Mouse (Mus musculus) embryonic facial prominence, embryonic 10.5 days (tissue): ENCODE measurements around the gene Cdc42ep4. TPM values are rescaled to one million over a fixed set of nuclear protein-coding genes. Genes with fewer than 3 reads are reported as not detected.

Source experiments
- DNase-seq: peaks from one replicate; pipeline ENCODE4 v3.0.0-alpha.2; 2017; ENCODE audit warnings: low spot score
- H3K27ac ChIP-seq: fragments of 300-500 bp; sonication (generic); replicated peaks from 2 replicates; pipeline ENCODE4 v1.5.1; 2016; ENCODE audit warnings: mild to moderate bottlenecking
- H3K27me3 ChIP-seq: fragments of 300-500 bp; sonication (generic); replicated peaks from 2 replicates; pipeline ENCODE4 v1.6.1; 2016; ENCODE audit warnings: low read depth, mild to moderate bottlenecking; ENCODE audit not compliant: poor library complexity, severe bottlenecking
- H3K36me3 ChIP-seq: fragments of 300-500 bp; sonication (generic); replicated peaks from 2 replicates; pipeline ENCODE4 v1.6.1; 2016; ENCODE audit warnings: mild to moderate bottlenecking, moderate library complexity
- H3K4me1 ChIP-seq: fragments of 300-500 bp; sonication (generic); 2 replicates; pipeline ENCODE4 v1.6.1; 2016
- H3K4me3 ChIP-seq: fragments of 300-500 bp; sonication (generic); 2 replicates; pipeline ENCODE4 v1.5.1; 2016; ENCODE audit warnings: mild to moderate bottlenecking, moderate library complexity
- H3K9me3 ChIP-seq: fragments of 300-500 bp; sonication (generic); 2 replicates; pipeline ENCODE4 v1.6.1; 2016; ENCODE audit warnings: mild to moderate bottlenecking
- WGBS: fragments of 180-500 bp; shearing (Covaris S2); methylation state at CpG from one replicate; pipeline ENCODE4 v1.1.7; 2016; 5-methylcytosine and 5-hydroxymethylcytosine counted together
- polyA plus RNA-seq: library from polyadenylated mRNA; unstranded; fragments of >200 nt; fragmentation: Nextera tagmentation; extraction: Ambion mirVana; gene quantifications from 2 replicates; pipeline ENCODE4 v1.2.1, GENCODE M21; 2016

Cdc42ep4 gene
- polyA plus RNA-seq, 1 experiment from 2014 or later = 117 TPM

- no peaks in the 10 kb centered on the region for H3K27me3 ChIP-seq
- peak overlapping the region; percentile 40; the same call in 1 of the 2 replicates for H3K27ac ChIP-seq
- H3K36me3 ChIP-seq = peaks cover 77% of the 10 kb centered on the region
- 74% methylated on average over 4 of the region's 4 CpGs for WGBS
- H3K4me1 ChIP-seq = peaks cover 54% of the 10 kb centered on the region
- H3K4me3 ChIP-seq = no peak overlapping the region
- no peak for DNase-seq
- no peaks in the 10 kb centered on the region for H3K9me3 ChIP-seq
These were observed 26.2 kb downstream of the Cdc42ep4 start for GRCm38 (mm10) chr11:113725235-113726048.

- Histone ChIP-seq H3K36me3 (peaks cover 48% of the 10 kb centered on the region), H3K9me3 (no peaks in the 10 kb centered on the region), H3K4me1 (peaks cover 37% of the 10 kb centered on the region), H3K27me3 (0 out of 2 replicates have a peak, but pooled peaks cover 8% of the 10 kb centered on the region), H3K4me3 (no peak overlapping the region), H3K27ac (0 out of 2 replicates have a peak overlapping the region, but pooled peaks have one; percentile 30)
- whole genome bisulfite sequencing = 68% methylated on average over 14 of the region's 14 CpGs
- DNase-seq = no peak
These were observed 29.1 kb downstream of the Cdc42ep4 start for GRCm38 (mm10) chr11:113722405-113723090.

- DNase-seq = no peak
- Histone ChIP-seq H3K4me3 (no peak overlapping the region), H3K36me3 (peaks cover 2% of the 10 kb centered on the region; the same call in 1 of the 2 replicates), H3K9me3 (no peaks in the 10 kb centered on the region), H3K27ac (0 out of 2 replicates have a peak overlapping the region, but pooled peaks have one; percentile 3), H3K4me1 (peaks cover 22% of the 10 kb centered on the region), H3K27me3 (peaks cover 20% of the 10 kb centered on the region; the same call in 1 of the 2 replicates)
- WGBS = 62% methylated on average over 16 of the region's 16 CpGs
These were observed 33.8 kb downstream of the Cdc42ep4 start for GRCm38 (mm10) chr11:113717767-113718424.

- Histone ChIP-seq H3K9me3 (no peaks in the 10 kb centered on the region), H3K27ac (no peak overlapping the region), H3K36me3 (no peaks in the 10 kb centered on the region), H3K4me1 (peaks cover 26% of the 10 kb centered on the region), H3K4me3 (no peak overlapping the region), H3K27me3 (peaks cover 26% of the 10 kb centered on the region; the same call in 1 of the 2 replicates)
- 94% methylated on average over 2 of the region's 2 CpGs for WGBS
- DNase-seq = no peak
These were observed 35.5 kb downstream of the Cdc42ep4 start for GRCm38 (mm10) chr11:113716132-113716531.

GRCm38 (mm10) chr11:113715078-113715674 lies 36.5 kb downstream of the Cdc42ep4 start:
- H3K27ac ChIP-seq = no peak overlapping the region
- H3K36me3 ChIP-seq = no peaks in the 10 kb centered on the region
- peaks cover 26% of the 10 kb centered on the region; the same call in 1 of the 2 replicates for H3K27me3 ChIP-seq
- H3K9me3 ChIP-seq = no peaks in the 10 kb centered on the region
- no peak for DNase-seq
- no peak overlapping the region for H3K4me3 ChIP-seq
- 55% methylated on average over 7 of the region's 7 CpGs for WGBS
- H3K4me1 ChIP-seq = peaks cover 35% of the 10 kb centered on the region

- Histone ChIP-seq H3K4me1 (peaks cover 36% of the 10 kb centered on the region), H3K4me3 (peak overlapping the region; percentile 36; the same call in 1 of the 2 replicates), H3K36me3 (peaks cover 11% of the 10 kb centered on the region), H3K27me3 (peaks cover 40% of the 10 kb centered on the region), H3K9me3 (no peaks in the 10 kb centered on the region), H3K27ac (peak overlapping the region; percentile 87)
- WGBS = 29% methylated on average over 1 of the region's 1 CpGs
- DNase-seq = no peak
These were observed 40.6 kb downstream of the Cdc42ep4 start for GRCm38 (mm10) chr11:113711061-113711460.

GRCm38 (mm10) chr11:113710257-113710777 lies 41.4 kb downstream of the Cdc42ep4 start:
- Histone ChIP-seq H3K9me3 (no peaks in the 10 kb centered on the region), H3K27me3 (peaks cover 35% of the 10 kb centered on the region), H3K4me3 (peak overlapping the region; percentile 36), H3K36me3 (peaks cover 11% of the 10 kb centered on the region), H3K4me1 (peaks cover 38% of the 10 kb centered on the region), H3K27ac (peak overlapping the region; percentile 87)
- peak; percentile 66 for DNase-seq
- 2% methylated on average over 10 of the region's 10 CpGs for whole genome bisulfite sequencing

- peak within 1 kb of the TSS; percentile 87 for H3K27ac ChIP-seq
- H3K4me1 ChIP-seq = peaks cover 40% of the 10 kb centered on the region
- 5% methylated on average over 11 of the region's 11 CpGs for WGBS
- H3K9me3 ChIP-seq = no peaks in the 10 kb centered on the region
- H3K36me3 ChIP-seq = peaks cover 11% of the 10 kb centered on the region
- no peak for DNase-seq
- peaks cover 32% of the 10 kb centered on the region for H3K27me3 ChIP-seq
- peak within 1 kb of the TSS; percentile 36 for H3K4me3 ChIP-seq
These were observed 41.9 kb downstream of the Cdc42ep4 start, which contains the start of gene Cpsf4l for GRCm38 (mm10) chr11:113709731-113710256. Cpsf4l (minus strand) TSS chr11:113710017.

- Histone ChIP-seq H3K27ac (peak overlapping the region; percentile 87), H3K36me3 (peaks cover 11% of the 10 kb centered on the region), H3K4me3 (peak overlapping the region; percentile 36), H3K27me3 (peaks cover 32% of the 10 kb centered on the region), H3K4me1 (peaks cover 40% of the 10 kb centered on the region), H3K9me3 (no peaks in the 10 kb centered on the region)
- no peak for DNase-seq
- WGBS = 7% methylated on average over 15 of the region's 15 CpGs
These were observed 42.4 kb downstream of the Cdc42ep4 start for GRCm38 (mm10) chr11:113709272-113709671.

- peak overlapping the region; percentile 36 for H3K4me3 ChIP-seq
These were observed 43.0 kb downstream of the Cdc42ep4 start for GRCm38 (mm10) chr11:113708629-113709213.

GRCm38 (mm10) chr11:113705966-113706652 lies 45.6 kb downstream of the Cdc42ep4 start:
- peaks cover 26% of the 10 kb centered on the region for H3K27me3 ChIP-seq
- H3K4me3 ChIP-seq = no peak overlapping the region
- H3K4me1 ChIP-seq = peaks cover 32% of the 10 kb centered on the region
- H3K36me3 ChIP-seq = peaks cover 18% of the 10 kb centered on the region
- no peak for DNase-seq
- H3K9me3 ChIP-seq = no peaks in the 10 kb centered on the region
- no peak overlapping the region for H3K27ac ChIP-seq
- 85% methylated on average over 15 of the region's 15 CpGs for WGBS

More at GRCm38 (mm10) chr11:113708629-113709213, 43.0 kb downstream of the Cdc42ep4 start:
- Histone ChIP-seq H3K36me3 (peaks cover 11% of the 10 kb centered on the region), H3K4me1 (peaks cover 38% of the 10 kb centered on the region), H3K27me3 (peaks cover 32% of the 10 kb centered on the region), H3K27ac (peak overlapping the region; percentile 87; the same call in 1 of the 2 replicates), H3K9me3 (no peaks in the 10 kb centered on the region)
- 41% methylated on average over 19 of the region's 19 CpGs for WGBS
- no peak for DNase-seq
